Mouse (Mus musculus) erythroblast, embryonic 14.5 days (primary cell): ENCODE data around the gene Mrpl22. TPM values are rescaled to one million over a fixed set of nuclear protein-coding genes. Genes with fewer than 3 reads are reported as not detected.

ENCODE experiments used
- H3K27me3 ChIP-seq: 2 replicates; pipeline ENCODE4 v1.6.1; 2012; ENCODE audit warnings: inconsistent platforms; ENCODE audit not compliant: control insufficient read depth
- H3K36me3 ChIP-seq: 2 replicates; pipeline ENCODE4 v1.6.1; 2012; ENCODE audit warnings: mild to moderate bottlenecking, inconsistent platforms; ENCODE audit not compliant: control insufficient read depth
- H3K4me1 ChIP-seq: 2 replicates; pipeline ENCODE4 v1.6.1; 2012; ENCODE audit warnings: inconsistent platforms; ENCODE audit not compliant: control insufficient read depth
- H3K4me3 ChIP-seq: replicated peaks from 2 replicates; pipeline ENCODE3; 2012; ENCODE audit warnings: moderate library complexity, mild to moderate bottlenecking, inconsistent platforms
- H3K9me3 ChIP-seq: 2 replicates; pipeline ENCODE4 v1.6.1; 2012; ENCODE audit warnings: low read length, inconsistent platforms, mixed read lengths; ENCODE audit not compliant: control insufficient read depth
- GATA1 ChIP-seq: IDR thresholded peaks from 2 replicates; pipeline ENCODE4 v1.6.1; 2012; ENCODE audit warnings: low read length, inconsistent platforms, mixed read lengths
- TAL1 ChIP-seq: IDR thresholded peaks from 3 replicates; pipeline ENCODE4 v1.6.1; 2012; ENCODE audit warnings: low read length, inconsistent platforms, mixed read lengths
- polyA plus RNA-seq: library from polyadenylated mRNA; stranded (reverse); fragments of >175 nt; gene quantifications from 2 replicates; pipeline ENCODE4 v1.2.3, GENCODE M21; 2012

Gene Mrpl22
- polyA plus RNA-seq = 2.0 and 2.9 TPM in 2 replicates

GRCm38 (mm10) chr11:58171459-58172091 is at the start of gene Mrpl22:
Mrpl22 (plus strand) TSS chr11:58171661.
- Histone ChIP-seq H3K9me3 (peaks cover 11% of the 10 kb centered on the region), H3K4me3 (peak within 1 kb of the TSS; percentile 86), H3K4me1 (peaks cover 59% of the 10 kb centered on the region), H3K27me3 (no peaks in the 10 kb centered on the region; the same call in 1 of the 2 replicates), H3K36me3 (peaks cover 43% of the 10 kb centered on the region)
- TF ChIP-seq TAL1 (no peak), GATA1 (no peak)

GRCm38 (mm10) chr11:58123711-58124110 is 47.8 kb upstream of the Mrpl22 start:
- no peaks in the 10 kb centered on the region for H3K27me3 ChIP-seq
- no peak for TF ChIP-seq GATA1
- no peak overlapping the region for H3K4me3 ChIP-seq
- H3K9me3 ChIP-seq = no peaks in the 10 kb centered on the region
- peaks cover 25% of the 10 kb centered on the region for H3K4me1 ChIP-seq
- H3K36me3 ChIP-seq = peaks cover 87% of the 10 kb centered on the region

- Histone ChIP-seq H3K4me1 (peaks cover 25% of the 10 kb centered on the region), H3K4me3 (no peak overlapping the region), H3K27me3 (no peaks in the 10 kb centered on the region), H3K36me3 (peaks cover 93% of the 10 kb centered on the region), H3K9me3 (no peaks in the 10 kb centered on the region)
- no peak for TF ChIP-seq GATA1
- TF ChIP-seq TAL1 = no peak
Measured at GRCm38 (mm10) chr11:58125021-58125420, 46.4 kb upstream of the Mrpl22 start.

- Histone ChIP-seq H3K27me3 (no peaks in the 10 kb centered on the region), H3K4me1 (peaks cover 25% of the 10 kb centered on the region), H3K4me3 (no peak overlapping the region), H3K9me3 (no peaks in the 10 kb centered on the region), H3K36me3 (peaks cover 92% of the 10 kb centered on the region)
- no peak for TF ChIP-seq TAL1
Measured at GRCm38 (mm10) chr11:58126397-58127160, 44.9 kb upstream of the Mrpl22 start.

DNA sequence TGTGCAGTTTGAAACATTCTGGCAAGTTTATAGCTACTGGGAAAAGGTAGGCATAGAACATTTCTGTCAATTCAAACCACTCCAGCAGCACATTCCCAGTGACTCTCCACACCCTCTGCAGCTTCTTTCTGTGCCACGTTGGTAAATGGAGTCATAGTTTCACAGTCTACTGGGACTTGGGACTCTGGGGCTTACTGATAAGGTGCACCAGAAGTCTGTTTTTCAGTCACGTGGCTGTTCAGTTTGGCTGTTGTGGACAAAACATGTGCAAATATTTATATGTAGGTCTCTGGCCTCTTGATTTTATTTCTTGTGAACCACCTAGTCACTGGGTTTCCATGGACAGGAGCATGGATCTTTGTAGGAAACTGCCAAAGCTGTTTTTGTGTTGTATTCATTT is 43.9 kb upstream of the Mrpl22 start:
- peak; percentile 56 for TF ChIP-seq TAL1
- peak; percentile 51; the same call in 1 of the 2 replicates for TF ChIP-seq GATA1
- no peaks in the 10 kb centered on the region for H3K27me3 ChIP-seq
- peaks cover 94% of the 10 kb centered on the region for H3K36me3 ChIP-seq
- peaks cover 25% of the 10 kb centered on the region for H3K4me1 ChIP-seq
- no peaks in the 10 kb centered on the region for H3K9me3 ChIP-seq
- H3K4me3 ChIP-seq = no peak overlapping the region

DNA sequence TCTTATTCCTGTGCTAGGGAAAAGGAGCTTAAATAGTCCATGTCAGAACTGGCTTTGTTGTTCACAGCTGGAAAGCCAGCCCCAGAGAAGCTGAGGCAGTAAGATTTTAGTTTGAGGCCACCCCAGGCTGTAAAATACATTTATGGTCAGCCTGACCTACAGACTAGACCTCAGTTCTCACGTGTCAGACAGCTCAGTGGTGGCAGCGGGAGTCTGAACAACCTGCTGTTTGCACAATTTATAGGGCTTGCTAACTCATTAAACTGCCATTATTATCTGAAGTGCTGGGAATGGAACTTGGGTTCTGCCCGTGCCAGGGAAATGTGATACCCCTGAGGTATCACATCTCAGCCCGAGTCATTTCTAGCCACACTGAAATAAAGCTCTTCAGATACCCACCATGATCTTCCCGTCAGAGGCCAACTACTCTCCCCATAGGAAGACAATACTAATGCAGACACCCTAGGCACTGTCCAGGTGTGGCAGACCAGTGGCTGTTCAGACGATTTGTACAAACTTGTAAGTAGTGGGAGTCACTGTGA is 42.1 kb upstream of the Mrpl22 start:
- Histone ChIP-seq H3K27me3 (no peaks in the 10 kb centered on the region), H3K36me3 (peaks cover 89% of the 10 kb centered on the region), H3K4me1 (peaks cover 25% of the 10 kb centered on the region), H3K4me3 (no peak overlapping the region), H3K9me3 (no peaks in the 10 kb centered on the region)
- TF ChIP-seq GATA1 (no peak), TAL1 (no peak)

DNA sequence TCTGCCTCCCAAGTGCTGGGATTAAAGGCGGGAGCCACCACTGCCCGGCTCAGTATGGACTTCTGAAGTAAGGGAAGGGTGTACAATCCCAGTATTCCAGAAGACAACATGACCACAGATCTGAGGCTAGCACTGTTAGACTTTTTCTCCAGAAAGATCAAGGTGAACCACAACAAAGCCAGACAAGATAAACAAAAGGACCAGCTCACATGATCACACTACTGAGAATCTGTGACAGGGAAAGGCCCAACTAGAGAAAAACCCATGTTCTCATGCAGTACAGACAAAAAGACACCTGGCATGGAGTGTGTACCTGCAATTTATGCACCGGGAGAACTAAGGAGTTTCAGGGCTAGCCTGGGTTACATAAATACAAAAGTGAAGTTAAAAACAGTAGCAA is 39.4 kb upstream of the Mrpl22 start:
- TF ChIP-seq TAL1 (no peak), GATA1 (no peak)
- peaks cover 16% of the 10 kb centered on the region for H3K4me1 ChIP-seq
- peaks cover 89% of the 10 kb centered on the region for H3K36me3 ChIP-seq

DNA sequence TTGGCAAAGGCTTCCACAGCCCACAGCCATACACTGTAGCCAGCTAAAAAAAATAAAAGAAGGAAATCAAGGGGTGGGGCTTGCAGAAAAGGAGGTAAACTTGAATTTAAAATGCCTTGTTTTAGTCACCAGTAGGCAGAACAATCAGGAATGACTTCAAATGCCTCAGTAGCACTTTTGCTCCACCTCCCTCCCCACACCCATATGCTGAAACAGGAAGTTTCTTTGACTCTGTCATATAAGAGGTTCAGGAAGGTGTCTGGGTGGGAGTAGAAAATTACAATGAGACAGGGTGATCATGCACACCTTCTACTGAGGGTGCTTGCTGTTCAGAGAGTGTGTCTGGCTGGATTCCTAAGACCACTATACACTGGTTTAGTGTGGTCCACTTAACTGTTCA is 36.6 kb upstream of the Mrpl22 start:
- H3K4me1 ChIP-seq = peaks cover 4% of the 10 kb centered on the region; the same call in 1 of the 2 replicates
- no peaks in the 10 kb centered on the region for H3K27me3 ChIP-seq
- H3K9me3 ChIP-seq = no peaks in the 10 kb centered on the region
- H3K4me3 ChIP-seq = no peak overlapping the region
- no peak for TF ChIP-seq GATA1
- no peak for TF ChIP-seq TAL1
- peaks cover 85% of the 10 kb centered on the region for H3K36me3 ChIP-seq

More for the DNA sequence above, 39.4 kb upstream of the Mrpl22 start:
- Histone ChIP-seq H3K4me3 (no peak overlapping the region), H3K9me3 (no peaks in the 10 kb centered on the region), H3K27me3 (no peaks in the 10 kb centered on the region)

DNA sequence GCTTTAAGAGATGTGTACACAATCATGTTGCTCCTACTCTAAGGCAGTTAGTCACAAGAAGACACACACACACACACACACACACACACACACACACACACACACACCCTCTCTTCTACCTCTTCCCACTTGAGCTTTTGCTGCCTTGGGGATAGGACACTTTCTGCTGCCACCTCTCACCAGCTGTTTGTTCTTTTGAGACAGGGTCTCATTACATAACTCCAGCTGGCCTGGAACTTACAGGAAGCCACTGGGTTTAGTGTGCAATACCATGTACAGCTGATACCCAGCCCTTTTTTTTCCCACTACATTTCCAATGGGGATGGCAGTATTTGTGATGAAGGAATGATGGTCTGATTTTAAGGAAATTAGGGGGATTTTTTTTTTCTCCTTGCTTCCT is 36.2 kb upstream of the Mrpl22 start:
- Histone ChIP-seq H3K4me3 (no peak overlapping the region), H3K27me3 (no peaks in the 10 kb centered on the region), H3K4me1 (peaks cover 4% of the 10 kb centered on the region; the same call in 1 of the 2 replicates), H3K36me3 (peaks cover 85% of the 10 kb centered on the region), H3K9me3 (no peaks in the 10 kb centered on the region)
- TF ChIP-seq GATA1 = no peak
- no peak for TF ChIP-seq TAL1
